Mouse (Mus musculus) limb, embryonic 14.5 days (tissue): ENCODE results near the gene Ccr1l1. TPM values are rescaled to one million over a fixed set of nuclear protein-coding genes. Genes with fewer than 3 reads are reported as not detected.
"Not testable (repeated sequence)": the region's sequence is repeated elsewhere in the genome, so short reads cannot be mapped to it uniquely, and the experiment has no call there.

Experiments used
- ATAC-seq: fragments of 200-750 bp; cut with Nextera tagmentation; 2 replicates; pipeline ENCODE4 v1.8.0; 2017; ENCODE audit warnings: low read depth, moderate number of reproducible peaks, moderate TSS enrichment; ENCODE audit not compliant: low FRiP score
- DNase-seq: peaks from one replicate; pipeline ENCODE4 v3.0.0-alpha.2; 2015; ENCODE audit warnings: low spot score
- H3K27ac ChIP-seq: fragments of 300-500 bp; sonication (generic); replicated peaks from 2 replicates; pipeline ENCODE4 v1.5.1; 2014; ENCODE audit warnings: low read depth, mild to moderate bottlenecking, low read length, moderate library complexity, mixed read lengths
- H3K27me3 ChIP-seq: fragments of 300-500 bp; sonication (generic); 2 replicates; pipeline ENCODE4 v1.6.1; 2014; ENCODE audit warnings: low read length, mixed read lengths; ENCODE audit not compliant: control insufficient read depth, insufficient read depth
- H3K36me3 ChIP-seq: fragments of 300-500 bp; sonication (generic); 2 replicates; pipeline ENCODE4 v1.6.1; 2014; ENCODE audit warnings: mild to moderate bottlenecking, low read length, moderate library complexity, mixed read lengths; ENCODE audit not compliant: control insufficient read depth, insufficient read depth
- H3K4me1 ChIP-seq: fragments of 300-500 bp; sonication (generic); 2 replicates; pipeline ENCODE4 v1.6.1; 2014; ENCODE audit warnings: antibody characterized with exemption, low read length, mixed read lengths; ENCODE audit not compliant: control insufficient read depth, insufficient read depth
- H3K4me2 ChIP-seq: fragments of 300-500 bp; sonication (generic); replicated peaks from 2 replicates; pipeline ENCODE4 v1.6.1; 2014; ENCODE audit warnings: low read depth, mild to moderate bottlenecking, low read length, moderate library complexity; ENCODE audit not compliant: severe bottlenecking
- H3K4me3 ChIP-seq: fragments of 300-500 bp; sonication (generic); replicated peaks from 2 replicates; pipeline ENCODE4 v1.5.1; 2014; ENCODE audit warnings: low read length
- H3K9ac ChIP-seq: fragments of 300-500 bp; sonication (generic); 2 replicates; pipeline ENCODE4 v1.6.1; 2014; ENCODE audit warnings: mild to moderate bottlenecking, low read depth, low read length, moderate library complexity; ENCODE audit not compliant: severe bottlenecking
- H3K9me3 ChIP-seq: fragments of 300-500 bp; sonication (generic); 2 replicates; pipeline ENCODE4 v1.6.1; 2016; ENCODE audit warnings: low read length; ENCODE audit not compliant: control insufficient read depth
- POLR2A ChIP-seq: fragments of 200-500 bp; IDR thresholded peaks from 2 replicates; pipeline ENCODE4 v1.8.0; 2012; ENCODE audit warnings: inconsistent platforms, mild to moderate bottlenecking, moderate library complexity, borderline replicate concordance; ENCODE audit not compliant: insufficient read depth, insufficient read length; ENCODE audit errors: extremely low read depth
- WGBS: fragments of 180-500 bp; shearing (Covaris S2); extraction: QIAGEN DNeasy Blood & Tissue Kit; methylation state at CpG from one replicate; pipeline ENCODE4 v1.1.7; 2014; 5-methylcytosine and 5-hydroxymethylcytosine counted together
- polyA plus RNA-seq, 2 experiments: library from polyadenylated mRNA; depleted of rRNA in 1 of 2; stranded (reverse) in 1 of 2; unstranded in 1 of 2; fragments of >200 nt; fragmentation: Nextera tagmentation in 1 of 2; extraction: Ambion mirVana in 1 of 2; gene quantifications; 2 replicates each; pipeline versions ENCODE4 v1.2.1 to v1.2.3; 2012 to 2014

Gene Ccr1l1
- polyA plus RNA-seq, 2 experiments: 0.10 TPM; not detected in 1

GRCm38 (mm10) chr9:123984943-123985342, 6.7 kb upstream of the Ccr1l1 start:
- Histone ChIP-seq H3K4me2 (no peak overlapping the region), H3K9ac (no peak overlapping the region), H3K9me3 (no peaks in the 10 kb centered on the region), H3K36me3 (no peaks in the 10 kb centered on the region), H3K27ac (no peak overlapping the region), H3K27me3 (no peaks in the 10 kb centered on the region), H3K4me3 (no peak overlapping the region), H3K4me1 (no peaks in the 10 kb centered on the region)
- ATAC-seq: no peak
- TF ChIP-seq POLR2A: no peak
- no peak for DNase-seq

DNA sequence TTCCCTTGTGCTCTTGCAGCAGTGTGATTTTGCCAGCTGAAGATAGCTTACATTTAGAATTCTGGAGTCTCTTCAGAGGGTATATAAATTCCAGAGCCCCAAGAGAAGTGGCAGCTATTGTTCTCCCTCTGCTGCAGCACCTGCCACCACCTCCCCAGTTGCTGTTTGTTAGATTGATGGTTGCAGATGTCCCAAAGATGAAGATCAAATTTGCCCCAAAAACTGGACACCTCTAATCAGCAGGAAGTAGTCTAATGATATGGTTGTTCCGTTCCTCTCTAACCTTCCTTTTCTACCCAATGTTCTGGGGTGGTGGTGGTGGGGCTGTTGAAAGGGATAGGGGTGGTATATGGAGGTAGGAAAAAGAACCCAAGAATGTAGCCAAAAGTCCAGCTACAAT, 4.5 kb upstream of the Ccr1l1 start:
- H3K9me3 ChIP-seq: no peaks in the 10 kb centered on the region
- no peaks in the 10 kb centered on the region for H3K4me1 ChIP-seq
- H3K27ac ChIP-seq: no peak overlapping the region
- ATAC-seq (no peak), DNase-seq (no peak)
- H3K36me3 ChIP-seq: no peaks in the 10 kb centered on the region
- H3K27me3 ChIP-seq: no peaks in the 10 kb centered on the region
- 76% methylated on average over 1 of the region's 1 CpGs for WGBS
- H3K4me3 ChIP-seq: no peak overlapping the region
- no peak for TF ChIP-seq POLR2A
- no peak overlapping the region for H3K4me2 ChIP-seq
- no peak overlapping the region for H3K9ac ChIP-seq

DNA sequence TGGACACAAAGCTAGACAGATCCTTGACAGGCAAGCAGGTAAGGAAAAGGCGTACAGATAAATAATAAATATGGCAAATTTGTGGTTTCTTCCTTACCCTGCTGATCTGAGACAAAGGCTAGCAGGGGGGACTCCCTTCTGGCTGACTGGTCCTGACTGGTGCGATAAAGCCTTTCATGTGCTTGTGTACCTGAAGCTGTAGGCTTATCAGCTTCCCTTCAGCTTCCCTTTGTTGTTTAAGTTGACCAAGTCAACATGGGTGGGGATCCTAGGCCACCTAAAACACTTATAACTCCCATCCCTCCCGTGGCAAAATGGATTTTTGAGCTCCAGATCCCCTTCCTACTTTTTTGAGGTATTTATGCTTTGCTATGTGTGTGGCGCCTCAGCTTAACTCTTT, 3.7 kb upstream of the Ccr1l1 start:
- 73% methylated on average over 4 of the region's 4 CpGs for WGBS
- no peak overlapping the region for H3K9ac ChIP-seq
- ATAC-seq: no peak
- no peaks in the 10 kb centered on the region for H3K27me3 ChIP-seq
- no peak for DNase-seq
- H3K4me2 ChIP-seq: no peak overlapping the region
- H3K4me3 ChIP-seq: no peak overlapping the region
- H3K9me3 ChIP-seq: no peaks in the 10 kb centered on the region
- no peak overlapping the region for H3K27ac ChIP-seq
- no peak for TF ChIP-seq POLR2A
- no peaks in the 10 kb centered on the region for H3K4me1 ChIP-seq
- no peaks in the 10 kb centered on the region for H3K36me3 ChIP-seq

GRCm38 (mm10) chr9:123980858-123981475, 2.8 kb upstream of the Ccr1l1 start:
- H3K9me3 ChIP-seq, H3K4me1 ChIP-seq, H3K4me3 ChIP-seq, ATAC-seq, H3K4me2 ChIP-seq, H3K9ac ChIP-seq, H3K36me3 ChIP-seq, DNase-seq, H3K27ac ChIP-seq, H3K27me3 ChIP-seq: not testable (repeated sequence)
- WGBS: no CpG with 5 or more reads among the region's 3 CpGs

- H3K4me3 ChIP-seq: no peak overlapping the region
- no peak overlapping the region for H3K4me2 ChIP-seq
- WGBS: 84% methylated on average over 9 of the region's 9 CpGs
- H3K27me3 ChIP-seq: no peaks in the 10 kb centered on the region
- no peaks in the 10 kb centered on the region for H3K36me3 ChIP-seq
- H3K9ac ChIP-seq: no peak overlapping the region
- no peaks in the 10 kb centered on the region for H3K9me3 ChIP-seq
- DNase-seq (no peak), ATAC-seq (no peak)
- no peak for TF ChIP-seq POLR2A
- H3K27ac ChIP-seq: no peak overlapping the region
- H3K4me1 ChIP-seq: no peaks in the 10 kb centered on the region
Measured at GRCm38 (mm10) chr9:123976876-123977663, 1.1 kb downstream of the Ccr1l1 start.
